Mouse (Mus musculus) stomach, embryonic 16.5 days (tissue): ENCODE measurements around the gene Cxcr3. TPM values are rescaled to one million over a fixed set of nuclear protein-coding genes. Genes with fewer than 3 reads are reported as not detected.

ENCODE experiments used
- ATAC-seq: fragments of 200-750 bp; cut with Nextera tagmentation; 2 replicates; pipeline ENCODE4 v1.8.0; 2017; ENCODE audit warnings: moderate number of reproducible peaks, moderate TSS enrichment; ENCODE audit not compliant: insufficient read depth, low FRiP score
- H3K27ac ChIP-seq: fragments of 300-500 bp; sonication (generic); 2 replicates; pipeline ENCODE4 v1.5.1; 2014; ENCODE audit warnings: low read length
- H3K27me3 ChIP-seq: fragments of 300-500 bp; sonication (generic); 2 replicates; pipeline ENCODE4 v1.6.1; 2014; ENCODE audit warnings: low read length, control low read depth, mixed read lengths; ENCODE audit not compliant: control insufficient read depth, insufficient read depth
- H3K36me3 ChIP-seq: fragments of 300-500 bp; sonication (generic); 2 replicates; pipeline ENCODE4 v1.6.1; 2014; ENCODE audit warnings: low read length; ENCODE audit not compliant: control insufficient read depth, insufficient read depth
- H3K4me1 ChIP-seq: fragments of 300-500 bp; sonication (generic); 2 replicates; pipeline ENCODE4 v1.6.1; 2014; ENCODE audit warnings: low read length, control low read depth, mixed read lengths; ENCODE audit not compliant: control insufficient read depth, insufficient read depth
- H3K4me2 ChIP-seq: fragments of 300-500 bp; sonication (generic); 2 replicates; pipeline ENCODE4 v1.6.1; 2014; ENCODE audit warnings: low read depth, low read length, mixed read lengths
- H3K4me3 ChIP-seq: fragments of 300-500 bp; sonication (generic); replicated peaks from 2 replicates; pipeline ENCODE4 v1.5.1; 2014; ENCODE audit warnings: mild to moderate bottlenecking, low read length
- H3K9ac ChIP-seq: fragments of 300-500 bp; sonication (generic); 2 replicates; pipeline ENCODE4 v1.6.1; 2014; ENCODE audit warnings: low read length
- H3K9me3 ChIP-seq: fragments of 300-500 bp; sonication (generic); replicated peaks from 2 replicates; pipeline ENCODE4 v1.6.1; 2016; ENCODE audit warnings: low read length, control low read depth; ENCODE audit not compliant: control insufficient read depth
- WGBS: fragments of 180-500 bp; shearing (Covaris S2); extraction: QIAGEN DNeasy Blood & Tissue Kit; methylation state at CpG from one replicate; pipeline ENCODE4 v1.1.7; 2014; 5-methylcytosine and 5-hydroxymethylcytosine counted together
- polyA plus RNA-seq: library from polyadenylated mRNA; unstranded; fragments of >200 nt; fragmentation: Nextera tagmentation; extraction: Ambion mirVana; gene quantifications from 2 replicates; pipeline ENCODE4 v1.2.1, GENCODE M21; 2015

Cxcr3 gene
- polyA plus RNA-seq, 1 experiment from 2014 or later: 0.52 TPM

DNA sequence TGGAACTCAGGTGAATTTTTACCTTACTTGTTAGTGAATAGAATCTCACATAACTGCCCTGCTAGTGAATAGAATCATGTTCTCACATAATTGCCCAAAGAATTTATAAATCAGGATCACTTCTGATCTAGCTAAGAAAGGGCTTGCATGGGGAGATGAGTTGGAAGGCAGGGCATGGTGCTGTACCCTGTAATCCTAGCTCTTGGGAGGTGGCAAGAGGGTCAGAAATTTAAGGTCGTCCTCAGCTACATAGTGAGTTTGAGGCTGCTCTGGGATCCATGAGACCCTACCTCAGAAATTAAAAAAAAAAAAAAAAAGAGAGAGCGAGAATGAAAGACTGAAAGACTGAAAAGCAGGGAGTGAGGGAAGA, 7.0 kb upstream of the Cxcr3 start:
- Histone ChIP-seq H3K4me2 (no peak overlapping the region), H3K9me3 (no peaks in the 10 kb centered on the region), H3K4me3 (no peak overlapping the region), H3K27ac (no peak overlapping the region), H3K9ac (no peak overlapping the region), H3K27me3 (peaks cover 3% of the 10 kb centered on the region; the same call in 1 of the 2 replicates), H3K36me3 (no peaks in the 10 kb centered on the region), H3K4me1 (no peaks in the 10 kb centered on the region)
- WGBS: 81% methylated on average over 2 of the region's 2 CpGs
- no peak for ATAC-seq

DNA sequence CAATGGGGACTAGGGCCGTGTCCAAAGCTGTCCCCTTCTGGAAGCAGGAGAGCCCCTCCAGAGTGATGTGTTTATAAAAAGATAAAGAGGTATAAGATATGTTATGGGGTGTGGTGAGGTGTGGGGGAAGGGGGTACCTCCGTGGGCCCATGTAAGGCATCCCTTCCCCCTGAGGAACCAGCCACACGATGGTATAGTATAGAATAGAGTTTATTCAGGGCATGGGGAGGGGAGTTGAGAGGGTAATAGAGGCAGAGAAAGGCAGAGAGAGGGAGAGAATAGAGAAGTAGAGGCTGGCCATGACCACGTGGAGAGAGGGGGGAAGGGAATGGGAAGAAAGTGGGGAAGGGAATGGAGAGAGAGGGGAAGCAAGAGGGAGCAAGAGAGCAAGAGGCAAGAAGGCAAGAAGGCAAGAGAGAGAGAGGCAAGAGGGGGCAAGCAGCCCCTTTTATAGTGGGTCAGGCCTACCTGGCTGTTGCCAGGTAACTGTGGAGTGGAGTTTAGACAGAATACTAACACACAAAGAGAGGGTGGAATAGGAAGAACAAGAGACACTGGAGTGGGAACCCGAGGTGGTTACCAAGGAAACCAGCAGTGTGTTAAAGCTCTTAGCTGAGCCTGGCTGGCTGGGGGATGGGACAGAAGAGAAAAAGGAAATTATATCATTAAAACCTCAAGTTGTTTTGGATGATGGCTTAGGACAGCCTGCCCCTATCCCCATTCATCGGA, 6.4 kb upstream of the Cxcr3 start:
- no peak for ATAC-seq
- no peaks in the 10 kb centered on the region for H3K9me3 ChIP-seq
- no peaks in the 10 kb centered on the region for H3K4me1 ChIP-seq
- H3K9ac ChIP-seq: no peak overlapping the region
- no peak overlapping the region for H3K4me3 ChIP-seq
- no peak overlapping the region for H3K4me2 ChIP-seq
- H3K27me3 ChIP-seq: peaks cover 6% of the 10 kb centered on the region; the same call in 1 of the 2 replicates
- 40% methylated on average over 6 of the region's 6 CpGs for WGBS
- H3K36me3 ChIP-seq: no peaks in the 10 kb centered on the region
- no peak overlapping the region for H3K27ac ChIP-seq

DNA sequence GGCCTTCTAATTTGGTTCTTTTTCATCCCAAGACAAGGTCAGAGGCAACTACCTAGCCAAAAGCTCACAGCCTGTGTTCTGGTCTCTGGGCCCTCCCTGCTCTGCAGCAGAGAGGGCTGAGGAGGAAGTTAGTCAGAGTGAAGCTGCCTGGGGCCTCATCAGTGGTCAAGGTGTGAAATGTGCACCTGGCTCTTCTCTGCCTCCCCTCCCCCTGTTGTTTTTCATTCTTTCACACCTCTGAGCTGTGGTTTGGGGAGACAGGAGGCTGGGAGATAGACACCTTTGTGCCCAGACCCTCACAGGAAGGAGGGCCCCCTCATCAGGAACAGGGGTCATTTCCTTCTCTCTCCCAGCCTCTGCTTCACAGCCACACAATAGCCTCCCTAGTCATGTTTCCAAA, 3.1 kb upstream of the Cxcr3 start:
- no peak for ATAC-seq
- no peaks in the 10 kb centered on the region for H3K36me3 ChIP-seq
- H3K4me3 ChIP-seq: no peak overlapping the region
- no peaks in the 10 kb centered on the region for H3K9me3 ChIP-seq
- H3K4me2 ChIP-seq: no peak overlapping the region
- H3K27me3 ChIP-seq: peaks cover 3% of the 10 kb centered on the region; the same call in 1 of the 2 replicates
- H3K4me1 ChIP-seq: no peaks in the 10 kb centered on the region
- H3K9ac ChIP-seq: no peak overlapping the region
- no peak overlapping the region for H3K27ac ChIP-seq

DNA sequence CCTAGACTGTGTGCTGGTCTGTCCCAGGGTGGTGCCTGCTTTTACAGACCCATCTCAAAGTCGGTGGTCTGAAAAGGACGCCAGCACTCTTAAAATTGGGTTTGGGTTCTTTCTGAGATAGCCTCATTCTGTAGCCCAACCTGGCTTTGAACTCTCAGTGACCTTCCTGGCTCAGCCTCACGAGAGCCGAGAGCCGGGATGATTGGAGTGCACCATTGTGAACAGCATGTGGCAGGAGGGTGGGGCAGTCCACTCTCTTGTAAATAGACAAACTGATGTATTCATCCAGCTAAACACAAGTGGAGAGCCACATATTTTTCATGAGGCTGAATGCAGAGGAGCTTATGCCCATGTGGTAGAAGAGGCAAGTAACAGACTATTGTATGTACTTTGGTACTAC, 912 bp upstream of the Cxcr3 start:
- Histone ChIP-seq H3K27ac (no peak overlapping the region), H3K4me2 (no peak overlapping the region), H3K9me3 (no peaks in the 10 kb centered on the region), H3K4me3 (no peak overlapping the region), H3K9ac (no peak overlapping the region), H3K4me1 (no peaks in the 10 kb centered on the region), H3K27me3 (peaks cover 3% of the 10 kb centered on the region; the same call in 1 of the 2 replicates), H3K36me3 (no peaks in the 10 kb centered on the region)
- ATAC-seq: no peak
- 62% methylated on average over 5 of the region's 5 CpGs for WGBS

DNA sequence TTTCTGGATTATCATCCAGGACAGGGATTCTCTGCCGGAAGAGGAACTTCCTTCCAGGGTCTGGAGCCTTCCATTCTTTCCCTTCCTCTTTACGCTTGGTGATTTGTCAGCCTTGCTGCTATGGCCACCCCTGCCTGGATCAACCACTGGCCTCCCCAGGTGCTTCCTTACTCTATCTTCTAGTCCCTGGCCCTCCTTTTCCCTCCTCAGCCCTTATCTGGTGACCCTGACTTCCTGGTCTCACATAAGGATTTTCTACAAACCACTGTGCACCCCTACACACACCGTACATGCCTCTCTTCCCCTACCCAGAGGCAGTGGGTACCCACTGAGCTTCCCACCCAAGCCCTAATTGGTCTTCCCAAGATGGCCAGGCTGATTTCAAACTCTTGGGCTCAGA, 781 bp downstream of the Cxcr3 start:
- peaks cover 3% of the 10 kb centered on the region; the same call in 1 of the 2 replicates for H3K27me3 ChIP-seq
- no peak for ATAC-seq
- H3K4me1 ChIP-seq: no peaks in the 10 kb centered on the region
- H3K9ac ChIP-seq: no peak overlapping the region
- H3K27ac ChIP-seq: no peak overlapping the region
- no peak overlapping the region for H3K4me2 ChIP-seq
- H3K9me3 ChIP-seq: no peaks in the 10 kb centered on the region
- no peak overlapping the region for H3K4me3 ChIP-seq
- WGBS: 89% methylated on average over 3 of the region's 3 CpGs
- no peaks in the 10 kb centered on the region for H3K36me3 ChIP-seq

DNA sequence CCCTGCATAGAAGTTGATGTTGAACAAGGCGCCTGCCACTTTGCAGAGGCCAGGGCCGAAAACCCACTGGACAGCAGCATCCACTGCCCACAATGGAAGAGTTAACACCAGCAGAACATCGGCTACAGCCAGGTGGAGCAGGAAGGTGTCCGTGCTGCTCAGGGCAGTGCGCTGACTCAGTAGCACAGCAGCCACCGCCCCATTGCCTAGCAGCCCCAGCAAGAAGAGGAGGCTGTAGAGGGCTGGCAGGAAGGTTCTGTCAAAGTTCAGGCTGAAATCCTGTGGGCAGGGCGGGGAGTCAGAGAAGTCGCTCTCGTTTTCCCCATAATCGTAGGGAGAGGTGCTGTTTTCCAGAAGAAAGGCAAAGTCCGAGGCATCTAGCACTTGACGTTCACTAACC, 1.4 kb downstream of the Cxcr3 start:
- Histone ChIP-seq H3K4me3 (no peak overlapping the region), H3K4me2 (no peak overlapping the region), H3K27me3 (peaks cover 3% of the 10 kb centered on the region; the same call in 1 of the 2 replicates), H3K4me1 (no peaks in the 10 kb centered on the region), H3K36me3 (no peaks in the 10 kb centered on the region), H3K27ac (no peak overlapping the region), H3K9me3 (no peaks in the 10 kb centered on the region), H3K9ac (no peak overlapping the region)
- WGBS: 73% methylated on average over 12 of the region's 12 CpGs
- ATAC-seq: no peak

DNA sequence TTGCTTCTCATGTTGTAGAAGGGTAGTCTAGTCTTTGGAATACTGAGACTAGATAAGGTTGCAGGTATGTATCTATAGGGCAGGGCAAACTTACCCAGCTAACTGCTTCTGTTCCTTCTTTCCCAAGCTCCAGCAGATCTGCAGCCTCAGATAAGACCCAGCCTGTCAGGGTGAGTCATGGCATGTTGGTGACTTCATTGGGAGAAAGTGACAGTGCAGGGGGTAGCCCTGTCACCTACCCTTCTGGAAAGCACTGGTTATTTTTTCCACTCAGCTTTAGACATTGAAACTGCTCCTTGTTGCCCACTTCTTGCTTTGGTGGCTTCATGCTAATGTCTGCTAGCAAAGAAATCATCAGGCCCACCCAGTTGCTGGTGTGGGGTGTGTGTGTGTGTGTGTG, 4.1 kb downstream of the Cxcr3 start:
- ATAC-seq: no peak
- Histone ChIP-seq H3K27me3 (no peaks in the 10 kb centered on the region; the same call in 1 of the 2 replicates), H3K27ac (no peak overlapping the region), H3K9me3 (no peaks in the 10 kb centered on the region), H3K4me3 (no peak overlapping the region), H3K36me3 (no peaks in the 10 kb centered on the region), H3K4me1 (no peaks in the 10 kb centered on the region), H3K4me2 (no peak overlapping the region), H3K9ac (no peak overlapping the region)

DNA sequence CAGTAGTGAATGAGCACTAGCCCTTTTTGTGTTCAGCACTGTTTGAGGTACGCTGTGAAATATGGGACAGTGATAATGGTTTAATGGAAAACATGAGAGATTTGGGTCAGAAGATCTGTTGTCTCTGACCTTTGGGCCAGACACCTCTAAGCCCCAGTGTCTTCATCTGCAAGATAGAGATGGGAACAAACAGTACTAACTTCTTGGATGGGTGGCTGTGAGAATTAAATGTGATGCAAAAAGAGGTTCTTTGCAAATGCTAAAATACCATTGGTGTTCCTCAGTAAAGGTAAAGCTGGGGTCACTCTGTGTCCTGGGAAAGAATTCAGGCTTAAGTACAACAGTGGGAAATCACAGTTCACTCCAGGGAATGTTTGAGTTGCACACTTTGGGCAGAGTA, 13.7 kb downstream of the Cxcr3 start:
- no peak for ATAC-seq
- H3K9ac ChIP-seq: no peak overlapping the region
- no peak overlapping the region for H3K4me2 ChIP-seq
- 57% methylated on average over 1 of the region's 1 CpGs for WGBS
- H3K9me3 ChIP-seq: no peaks in the 10 kb centered on the region
- peaks cover 10% of the 10 kb centered on the region; the same call in 1 of the 2 replicates for H3K27me3 ChIP-seq
- no peaks in the 10 kb centered on the region for H3K4me1 ChIP-seq
- no peak overlapping the region for H3K27ac ChIP-seq
- H3K4me3 ChIP-seq: no peak overlapping the region
- H3K36me3 ChIP-seq: no peaks in the 10 kb centered on the region

DNA sequence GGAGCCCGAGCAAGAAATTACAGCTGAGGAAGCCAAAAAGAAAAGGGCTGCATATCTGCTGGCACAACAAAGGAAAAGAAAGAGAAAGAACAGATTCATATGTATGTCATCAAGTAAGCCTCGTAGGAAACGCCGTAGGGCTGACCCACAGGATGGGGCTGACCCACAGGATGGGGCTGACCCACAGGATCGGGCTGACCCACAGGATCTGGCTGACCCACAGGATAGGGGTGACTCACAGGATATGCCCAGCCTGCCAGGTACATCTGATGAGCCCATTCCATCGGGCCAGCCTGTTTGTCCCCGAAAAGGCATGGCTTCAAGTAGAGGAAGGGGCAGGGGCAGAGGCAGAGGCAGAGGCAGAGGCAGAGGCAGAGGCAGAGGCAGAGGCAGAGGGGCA, 29.0 kb downstream of the Cxcr3 start:
- H3K4me2 ChIP-seq: no peak overlapping the region
- no peaks in the 10 kb centered on the region for H3K4me1 ChIP-seq
- H3K27ac ChIP-seq: no peak overlapping the region
- H3K9ac ChIP-seq: no peak overlapping the region
- no peak overlapping the region for H3K4me3 ChIP-seq
- no peaks in the 10 kb centered on the region for H3K9me3 ChIP-seq
- H3K27me3 ChIP-seq: no peaks in the 10 kb centered on the region
- no peak for ATAC-seq
- 78% methylated on average over 7 of the region's 7 CpGs for WGBS
- no peaks in the 10 kb centered on the region for H3K36me3 ChIP-seq
